Mouse (Mus musculus) frontal cortex, adult 2 months (tissue): ENCODE measurements around the gene 4930563M21Rik. TPM values are rescaled to one million over a fixed set of nuclear protein-coding genes. Genes with fewer than 3 reads are reported as not detected.

Source experiments
- polyA plus RNA-seq: library from polyadenylated mRNA; depleted of rRNA; stranded (reverse); fragments of >200 nt; gene quantifications from 2 replicates; pipeline ENCODE4 v1.2.3, GENCODE M21; 2012; rRNA removed

4930563M21Rik gene
- polyA plus RNA-seq, 1 experiment, result not detected

Other genes starting within 250 kb of the 4930563M21Rik start
- 11.6 and 13.6 TPM in 2 replicates for gene Scaper, start 72.4 kb downstream of the 4930563M21Rik start, polyA plus RNA-seq
- gene Rcn2, start 31.3 kb upstream of the 4930563M21Rik start, polyA plus RNA-seq, result 192 and 209 TPM in 2 replicates
- gene Pstpip1, start 79.4 kb upstream of the 4930563M21Rik start, polyA plus RNA-seq, result 4.5 and 6.0 TPM in 2 replicates
- 478 and 493 TPM in 2 replicates for gene Tspan3, start 154.9 kb upstream of the 4930563M21Rik start, polyA plus RNA-seq